Mouse (Mus musculus): Measurements from ENCODE around the gene Gm6217. TPM values are rescaled to one million over a fixed set of nuclear protein-coding genes. Genes with fewer than 3 reads are reported as not detected.
"Not testable (repeated sequence)": the region's sequence is repeated elsewhere in the genome, so short reads cannot be mapped to it uniquely, and the experiment has no call there.

Gene Gm6217
- polyA plus RNA-seq, 1 experiment from 2014 or later: not detected

DNA sequence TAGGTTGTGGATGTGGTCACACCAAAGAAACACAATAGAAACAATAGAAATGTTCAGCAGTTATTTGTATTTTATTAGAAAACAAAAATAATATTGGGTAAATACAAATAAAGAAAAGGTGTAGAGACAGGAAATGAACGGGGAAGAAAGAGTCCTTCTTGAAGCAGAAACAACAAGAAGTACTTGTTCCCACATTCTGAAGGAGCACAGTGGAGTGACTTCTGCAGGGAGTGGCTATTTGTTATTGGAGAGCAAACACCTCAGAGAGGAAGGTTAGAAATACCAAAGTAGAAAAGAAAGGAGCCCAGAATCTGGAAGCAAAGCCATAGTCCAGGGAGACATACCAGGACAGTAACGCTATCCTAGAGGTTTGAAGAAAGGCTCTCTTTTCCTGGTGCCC lies 11.3 kb upstream of the Gm6217 start:
- H3K27me3 ChIP-seq (replicated peaks); H3K36me3 ChIP-seq; H3K9me3 ChIP-seq; H3K4me1 ChIP-seq (replicated peaks); H3K9ac ChIP-seq; ATAC-seq; H3K27ac ChIP-seq; H3K4me3 ChIP-seq (replicated peaks); H3K4me2 ChIP-seq (replicated peaks): not testable (repeated sequence)
- WGBS: 88% methylated on average over 2 of the region's 2 CpGs

GRCm38 (mm10) chr1:82938666-82939065 lies 7.5 kb upstream of the Gm6217 start:
- WGBS: 90% methylated on average over 5 of the region's 5 CpGs
- Histone ChIP-seq H3K27ac (no peak overlapping the region), H3K4me2 (replicated peaks) (no peak overlapping the region), H3K27me3 (replicated peaks) (no peaks in the 10 kb centered on the region), H3K9me3 (no peaks in the 10 kb centered on the region), H3K4me3 (replicated peaks) (no peak overlapping the region), H3K36me3 (no peaks in the 10 kb centered on the region), H3K4me1 (replicated peaks) (no peaks in the 10 kb centered on the region), H3K9ac (no peak overlapping the region)
- ATAC-seq: no peak

DNA sequence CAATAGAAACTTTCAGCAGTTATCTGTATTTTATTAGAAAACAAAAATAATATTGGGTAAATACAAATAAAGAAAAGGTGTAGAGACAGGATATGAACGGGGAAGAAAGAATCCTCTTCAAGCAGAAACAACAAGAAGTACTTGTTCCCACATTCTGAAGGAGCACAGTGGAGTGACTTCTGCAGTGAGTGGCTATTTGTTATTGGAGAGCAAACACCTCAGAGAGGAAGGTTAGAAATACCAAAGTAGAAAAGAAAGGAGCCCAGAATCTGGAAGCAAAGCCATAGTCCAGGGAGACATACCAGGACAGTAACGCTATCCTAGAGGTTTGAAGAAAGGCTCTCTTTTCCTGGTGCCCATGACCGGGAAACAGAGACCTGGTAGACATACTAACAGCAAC lies 641 bp downstream of the Gm6217 start:
- H3K27ac ChIP-seq; H3K9ac ChIP-seq; H3K9me3 ChIP-seq; H3K4me2 ChIP-seq (replicated peaks); ATAC-seq; H3K27me3 ChIP-seq (replicated peaks); H3K4me1 ChIP-seq (replicated peaks); H3K4me3 ChIP-seq (replicated peaks); H3K36me3 ChIP-seq: not testable (repeated sequence)
- 91% methylated on average over 2 of the region's 3 CpGs for WGBS

- H3K27me3 ChIP-seq (replicated peaks): no peaks in the 10 kb centered on the region
- ATAC-seq: no peak
- H3K9me3 ChIP-seq: no peaks in the 10 kb centered on the region
- H3K36me3 ChIP-seq: no peaks in the 10 kb centered on the region
- H3K4me3 ChIP-seq (replicated peaks): no peak within 1 kb of the TSS
- H3K27ac ChIP-seq: no peak within 1 kb of the TSS
- 80% methylated on average over 6 of the region's 6 CpGs for WGBS
- H3K4me2 ChIP-seq (replicated peaks): no peak within 1 kb of the TSS
- H3K4me1 ChIP-seq (replicated peaks): no peaks in the 10 kb centered on the region
- no peak within 1 kb of the TSS for H3K9ac ChIP-seq
These were observed 6.5 kb downstream of the Gm6217 start, which contains the start of gene A030014E15Rik for GRCm38 (mm10) chr1:82924650-82925049. Gene A030014E15Rik (plus strand): TSS chr1:82924917.

DNA sequence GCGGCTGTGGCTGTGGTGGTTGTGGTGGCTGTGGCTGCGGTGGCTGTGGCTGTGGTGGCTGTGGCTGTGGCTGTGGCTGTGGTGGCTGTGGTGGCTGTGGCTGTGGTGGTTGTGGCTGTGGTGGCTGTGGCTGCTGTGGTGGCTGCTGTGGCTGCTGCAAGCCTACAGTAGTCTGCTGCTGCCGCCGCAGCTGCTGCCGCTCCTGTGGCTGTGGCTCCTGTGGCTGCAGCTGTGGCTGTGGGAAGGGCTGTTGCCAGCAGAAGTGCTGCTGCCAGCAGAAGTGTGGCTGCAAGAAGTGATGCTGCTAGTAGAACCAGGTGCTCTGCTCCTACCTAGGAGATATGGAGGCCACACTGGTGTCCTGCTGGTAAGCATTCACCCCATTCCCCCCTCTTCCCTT lies 17.8 kb downstream of the Gm6217 start:
- 94% methylated on average over 3 of the region's 5 CpGs for WGBS
- H3K27ac ChIP-seq; H3K4me2 ChIP-seq (replicated peaks); H3K27me3 ChIP-seq (replicated peaks); H3K4me1 ChIP-seq (replicated peaks); H3K9me3 ChIP-seq; H3K36me3 ChIP-seq; H3K4me3 ChIP-seq (replicated peaks); ATAC-seq; H3K9ac ChIP-seq: not testable (repeated sequence)

GRCm38 (mm10) chr1:82913025-82913424 lies 18.2 kb downstream of the Gm6217 start, which contains the start of gene A030005L19Rik:
Gene A030005L19Rik (plus strand): TSS chr1:82913325.
- H3K9me3 ChIP-seq: no peaks in the 10 kb centered on the region
- no peak within 1 kb of the TSS for H3K4me3 ChIP-seq (replicated peaks)
- no peaks in the 10 kb centered on the region for H3K27me3 ChIP-seq (replicated peaks)
- no peak within 1 kb of the TSS for H3K9ac ChIP-seq
- H3K4me2 ChIP-seq (replicated peaks): no peak within 1 kb of the TSS
- H3K4me1 ChIP-seq (replicated peaks): no peaks in the 10 kb centered on the region
- H3K27ac ChIP-seq: no peak within 1 kb of the TSS
- WGBS: 81% methylated on average over 3 of the region's 3 CpGs
- no peak for ATAC-seq
- H3K36me3 ChIP-seq: no peaks in the 10 kb centered on the region

GRCm38 (mm10) chr1:82905886-82906285 lies 25.3 kb downstream of the Gm6217 start:
- no peak for ATAC-seq
- WGBS: 77% methylated on average over 3 of the region's 3 CpGs
- H3K4me3 ChIP-seq (replicated peaks): no peak overlapping the region

DNA sequence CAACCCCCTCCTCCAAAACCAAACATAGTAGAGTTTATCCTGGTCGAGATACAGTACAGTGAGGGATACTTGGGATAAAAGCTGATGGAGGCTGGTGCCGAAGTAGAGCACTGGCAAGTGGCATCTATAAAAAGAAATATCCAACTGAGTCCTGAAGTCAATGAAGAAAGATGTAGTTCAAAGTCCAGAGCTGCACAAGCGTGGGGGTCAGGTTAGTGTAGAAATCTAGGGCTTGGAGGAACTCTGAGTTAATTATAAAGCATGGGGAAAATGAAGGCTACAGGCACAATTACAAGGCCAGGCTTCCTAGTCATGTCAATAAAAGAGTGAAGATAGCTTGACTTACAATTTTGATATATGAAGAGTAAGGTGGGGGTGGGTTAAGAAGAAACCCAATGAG lies 30.0 kb downstream of the Gm6217 start:
- no peaks in the 10 kb centered on the region for H3K9me3 ChIP-seq
- H3K27ac ChIP-seq: no peak overlapping the region
- H3K4me2 ChIP-seq (replicated peaks): no peak overlapping the region
- H3K36me3 ChIP-seq: peaks cover 7% of the 10 kb centered on the region; the same call in 1 of the 2 replicates
- WGBS: 89% methylated on average over 3 of the region's 3 CpGs
- no peak overlapping the region for H3K4me3 ChIP-seq (replicated peaks)
- H3K9ac ChIP-seq: no peak overlapping the region
- ATAC-seq: no peak
- H3K27me3 ChIP-seq (replicated peaks): no peaks in the 10 kb centered on the region
- no peaks in the 10 kb centered on the region for H3K4me1 ChIP-seq (replicated peaks)

More at GRCm38 (mm10) chr1:82905886-82906285, 25.3 kb downstream of the Gm6217 start:
- Histone ChIP-seq H3K27me3 (replicated peaks) (no peaks in the 10 kb centered on the region), H3K4me1 (replicated peaks) (no peaks in the 10 kb centered on the region), H3K36me3 (peaks cover 5% of the 10 kb centered on the region; the same call in 1 of the 2 replicates), H3K27ac (no peak overlapping the region), H3K9ac (no peak overlapping the region), H3K4me2 (replicated peaks) (no peak overlapping the region), H3K9me3 (no peaks in the 10 kb centered on the region)

- Histone ChIP-seq H3K9me3 (no peaks in the 10 kb centered on the region), H3K4me2 (replicated peaks) (no peak overlapping the region), H3K9ac (no peak overlapping the region), H3K4me3 (replicated peaks) (no peak overlapping the region), H3K4me1 (replicated peaks) (no peaks in the 10 kb centered on the region), H3K27ac (no peak overlapping the region), H3K27me3 (replicated peaks) (no peaks in the 10 kb centered on the region), H3K36me3 (peaks cover 7% of the 10 kb centered on the region; the same call in 1 of the 2 replicates)
- no peak for ATAC-seq
- 95% methylated on average over 1 of the region's 1 CpGs for WGBS
These were observed 30.6 kb downstream of the Gm6217 start for GRCm38 (mm10) chr1:82900567-82900966.

DNA sequence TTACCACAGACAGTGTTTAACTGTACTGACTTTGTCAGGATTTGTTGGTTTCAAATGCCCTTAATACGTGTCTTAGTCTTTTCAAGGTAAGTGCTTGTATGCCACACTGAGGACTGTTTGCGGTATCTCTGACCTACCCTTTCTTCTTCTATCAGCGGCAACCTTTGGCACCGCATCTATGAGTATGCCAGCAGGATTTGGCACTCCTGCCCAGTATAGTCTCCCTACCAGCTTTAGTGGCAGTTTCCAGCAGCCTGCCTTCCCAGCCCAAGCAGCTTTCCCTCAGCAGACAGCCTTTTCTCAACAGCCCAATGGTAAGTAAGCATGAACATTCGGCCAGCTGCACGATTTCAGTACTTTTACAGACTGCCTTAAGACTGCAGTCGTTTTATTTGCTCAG lies 37.9 kb downstream of the Gm6217 start:
- no peak overlapping the region for H3K9ac ChIP-seq
- 0 out of 2 replicates have a peak, but pooled peaks cover 11% of the 10 kb centered on the region for H3K36me3 ChIP-seq
- no peaks in the 10 kb centered on the region for H3K4me1 ChIP-seq (replicated peaks)
- 96% methylated on average over 7 of the region's 7 CpGs for WGBS
- no peaks in the 10 kb centered on the region for H3K27me3 ChIP-seq (replicated peaks)
- no peak overlapping the region for H3K4me2 ChIP-seq (replicated peaks)
- no peak for ATAC-seq
- H3K4me3 ChIP-seq (replicated peaks): no peak overlapping the region
- no peaks in the 10 kb centered on the region for H3K9me3 ChIP-seq
- no peak overlapping the region for H3K27ac ChIP-seq

Other genes with a start within 250 kb of the Gm6217 start
- gene Mff, start 206.5 kb downstream of the Gm6217 start, polyA plus RNA-seq (2015; fragmentation: Nextera tagmentation; extraction: Ambion mirVana): 157 and 188 TPM in 2 replicates
- 141 and 153 TPM in 2 replicates for gene Tm4sf20, start 162.9 kb downstream of the Gm6217 start, polyA plus RNA-seq (2015; fragmentation: Nextera tagmentation; extraction: Ambion mirVana)
- gene Gm47791, start 160.2 kb downstream of the Gm6217 start, polyA plus RNA-seq (2015; fragmentation: Nextera tagmentation; extraction: Ambion mirVana): not detected in 2 replicates
- 33.0 and 35.7 TPM in 2 replicates for gene Agfg1, start 91.9 kb downstream of the Gm6217 start, polyA plus RNA-seq (2015; fragmentation: Nextera tagmentation; extraction: Ambion mirVana)
- 0.36 TPM in 1 of 2 replicates, not detected in the other for gene A030005L19Rik, start 18.1 kb downstream of the Gm6217 start, polyA plus RNA-seq (2015; fragmentation: Nextera tagmentation; extraction: Ambion mirVana)
- not detected in 2 replicates for gene A030014E15Rik, start 6.5 kb downstream of the Gm6217 start, polyA plus RNA-seq (2015; fragmentation: Nextera tagmentation; extraction: Ambion mirVana)
- not detected in 2 replicates for gene A030003K21Rik, start 12.0 kb upstream of the Gm6217 start, polyA plus RNA-seq (2015; fragmentation: Nextera tagmentation; extraction: Ambion mirVana)
- gene Gm7544, start 24.6 kb upstream of the Gm6217 start, polyA plus RNA-seq (2015; fragmentation: Nextera tagmentation; extraction: Ambion mirVana): not detected in 2 replicates
- gene Gm47955, start 28.9 kb upstream of the Gm6217 start, polyA plus RNA-seq (2015; fragmentation: Nextera tagmentation; extraction: Ambion mirVana): not detected in 2 replicates
- not detected in 2 replicates for gene Gm47959, start 69.1 kb upstream of the Gm6217 start, polyA plus RNA-seq (2015; fragmentation: Nextera tagmentation; extraction: Ambion mirVana)
- 1.0 and 1.1 TPM in 2 replicates for gene Slc19a3, start 107.0 kb upstream of the Gm6217 start, polyA plus RNA-seq (2015; fragmentation: Nextera tagmentation; extraction: Ambion mirVana)
- not detected in 2 replicates for gene Krtap28-10, start 111.1 kb upstream of the Gm6217 start, polyA plus RNA-seq (2015; fragmentation: Nextera tagmentation; extraction: Ambion mirVana)
- not detected in 2 replicates for gene Gm47969, start 113.5 kb upstream of the Gm6217 start, polyA plus RNA-seq (2015; fragmentation: Nextera tagmentation; extraction: Ambion mirVana)
- gene A030005K14Rik, start 128.0 kb upstream of the Gm6217 start, polyA plus RNA-seq (2015; fragmentation: Nextera tagmentation; extraction: Ambion mirVana): not detected in 2 replicates
- not detected in 2 replicates for gene Krtap28-13, start 129.5 kb upstream of the Gm6217 start, polyA plus RNA-seq (2015; fragmentation: Nextera tagmentation; extraction: Ambion mirVana)
- gene Ccl20, start 185.4 kb upstream of the Gm6217 start, polyA plus RNA-seq (2015; fragmentation: Nextera tagmentation; extraction: Ambion mirVana): 3.6 and 3.9 TPM in 2 replicates
- gene Daw1, start 228.4 kb upstream of the Gm6217 start, polyA plus RNA-seq (2015; fragmentation: Nextera tagmentation; extraction: Ambion mirVana): 0.18 TPM in 1 of 2 replicates, not detected in the other